Comparison of ENCODE assay signal across 9 mouse cellular contexts in the genomic region with DNA sequence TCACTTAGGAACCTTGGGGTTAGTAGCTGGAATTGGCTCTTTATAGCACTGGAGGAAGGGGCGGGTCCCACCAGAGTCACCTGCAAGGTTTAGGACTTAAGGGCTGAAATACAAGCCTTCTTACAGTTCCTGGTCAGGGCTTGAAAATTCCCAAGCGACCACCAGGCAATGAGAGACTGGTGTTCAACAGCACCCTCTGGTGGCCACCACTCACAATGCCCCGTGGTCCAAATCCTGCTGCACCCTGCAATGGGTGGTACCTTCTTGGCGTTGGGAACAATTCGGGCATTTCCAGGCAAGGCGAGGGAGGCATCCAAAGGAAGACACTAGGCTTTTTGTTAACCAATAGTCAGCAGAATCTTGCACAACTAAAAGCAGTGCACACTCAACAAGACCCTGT. TPM values are rescaled to one million over a fixed set of nuclear protein-coding genes. Genes with fewer than 3 reads are reported as not detected.
DNase-seq lines count a peak whose midpoint lies in the region; TF ChIP-seq lines count a peak whose summit lies in the region.
"Had no signal": no experiment of that assay in that cellular context is flagged by ENCODE, and none has a peak within 500 bp of the region (broad histone marks: within the 10 kb centered on the region; RNA-seq: fewer than 3 reads in every experiment).

No protein-coding gene starts in this region.

- TF ChIP-seq CTCF in heart, adult 2 months (IDR thresholded peaks at IDR 0.05): peak; percentile 86
- TF ChIP-seq CTCF in thymus, adult 2 months (IDR thresholded peaks at IDR 0.05; ENCODE audit: borderline replicate concordance, control insufficient read depth, extremely low read depth, insufficient read depth, low read length, poor library complexity): peak; percentile 85

- no peak for TF ChIP-seq EP300 in heart, adult 2 months (IDR thresholded peaks at IDR 0.05; ENCODE audit: insufficient read depth, low read depth, low read length)

- peak; percentile 45 to 61 for DNase-seq in heart, adult 2 months
- DNase-seq in heart, embryonic 10.5 days (ENCODE audit: low spot score): no peak
- DNase-seq in thymus, adult 2 months: peak; percentile 54
- DNase-seq in thymus, adult 18-20 months: no peak
- DNase-seq in embryo, embryonic 11 days: peak; percentile 22
- peak; percentile 50 for DNase-seq in mesoderm, embryonic 11.5 days (ENCODE audit: low read depth, low spot score)
- no peak for DNase-seq in layer of hippocampus, adult 9-11 months
- DNase-seq in gastrocnemius, postnatal 4 days (ENCODE audit: low spot score in 2 of 2): no peak

- WGBS in heart, adult 2 months: 52% methylated on average over 6 of the region's 6 CpGs
- WGBS in heart, embryonic 10.5 days: 40% methylated on average over 6 of the region's 6 CpGs
- WGBS in thymus, adult 2 months: 64% methylated on average over 6 of the region's 6 CpGs

- intact Hi-C loops in heart, adult 2 months (cut with DNase I): no loop called here

- H3K79me2 ChIP-seq in heart, adult 2 months (replicated peaks; ENCODE audit: control insufficient read depth, insufficient read depth, low read length): no peaks in the 10 kb centered on the region

- no peaks in the 10 kb centered on the region for H3K9me3 ChIP-seq in heart, embryonic 10.5 days
- H3K9me3 ChIP-seq: embryonic facial prominence, embryonic 13.5 days had no signal

- H3K4me1 ChIP-seq in heart, adult 2 months (ENCODE audit: control insufficient read depth, insufficient read depth, low read length): no peaks in the 10 kb centered on the region
- H3K4me1 ChIP-seq in heart, embryonic 10.5 days: peaks cover 13% of the 10 kb centered on the region
- H3K4me1 ChIP-seq in thymus, adult 2 months (replicated peaks; ENCODE audit: control insufficient read depth, insufficient read depth, low read length): no peaks in the 10 kb centered on the region
- H3K4me1 ChIP-seq: embryonic facial prominence, embryonic 13.5 days had no signal

- TF ChIP-seq POLR2A in heart, adult 2 months (IDR thresholded peaks at IDR 0.05; ENCODE audit: insufficient read depth, low read depth, low read length): no peak
- no peak for TF ChIP-seq POLR2A in thymus, adult 2 months (IDR thresholded peaks at IDR 0.05; ENCODE audit: control insufficient read depth, extremely low read depth, insufficient read depth, low read length, poor library complexity)

- H3K36me3 ChIP-seq in heart, adult 2 months (ENCODE audit: control insufficient read depth, insufficient read depth, low read length): no peaks in the 10 kb centered on the region
- H3K36me3 ChIP-seq in heart, embryonic 10.5 days: peaks cover 26% of the 10 kb centered on the region
- H3K36me3 ChIP-seq in thymus, adult 2 months (ENCODE audit: control insufficient read depth, insufficient read depth, low read length): no peaks in the 10 kb centered on the region

- no peak overlapping the region for H3K4me3 ChIP-seq in heart, adult 2 months
- H3K4me3 ChIP-seq in heart, embryonic 10.5 days: no peak overlapping the region
- no peak overlapping the region for H3K4me3 ChIP-seq in thymus, adult 2 months (ENCODE audit: control insufficient read depth, insufficient read depth, low read length)
- H3K4me3 ChIP-seq: embryonic facial prominence, embryonic 13.5 days had no signal

- no peak overlapping the region for H3K27ac ChIP-seq in heart, adult 2 months
- no peak overlapping the region for H3K27ac ChIP-seq in heart, embryonic 10.5 days
- H3K27ac ChIP-seq in thymus, adult 2 months (ENCODE audit: control insufficient read depth, insufficient read depth, low read length): no peak overlapping the region
- H3K27ac ChIP-seq: embryonic facial prominence, embryonic 13.5 days had no signal

- H3K9ac ChIP-seq in heart, adult 2 months (ENCODE audit: low read depth, low read length): no peak overlapping the region
- H3K9ac ChIP-seq: embryonic facial prominence, embryonic 13.5 days had no signal

- no peaks in the 10 kb centered on the region for H3K27me3 ChIP-seq in heart, adult 2 months (ENCODE audit: control insufficient read depth, insufficient read depth, low read length)
- H3K27me3 ChIP-seq in heart, embryonic 10.5 days (ENCODE audit: insufficient read depth, poor library complexity, severe bottlenecking): peaks cover 17% of the 10 kb centered on the region; the same call in 1 of the 2 replicates
- H3K27me3 ChIP-seq in thymus, adult 2 months (ENCODE audit: control insufficient read depth, insufficient read depth, low read length): no peaks in the 10 kb centered on the region

RNA-seq across cellular contexts. Expression of a gene that starts 30.4 kb away (rescaled TPM):
- 1 to 10 TPM; 9.3 TPM for total RNA-seq in heart, adult 2 months (2021)
- 12.5 and 12.7 TPM in 2 replicates for polyA plus RNA-seq in heart, adult 2 months (2012; rRNA removed)
- polyA plus RNA-seq in heart, embryonic 10.5 days (2016; fragmentation: Nextera tagmentation; extraction: Ambion mirVana): 20.1 and 32.4 TPM in 2 replicates
- 23.3 and 25.3 TPM in 2 replicates for polyA plus RNA-seq in thymus, adult 2 months (2012; rRNA removed)
- 1 to 10 TPM; 9.5 to 9.9 TPM for total RNA-seq in gastrocnemius, postnatal 4 days (2021)

RNA-seq across cellular contexts. Expression of a gene that starts 41.8 kb away (rescaled TPM):
- total RNA-seq in heart, adult 2 months (2021): 10 to 100 TPM; 21.6 to 22.5 TPM
- 19.3 and 20.1 TPM in 2 replicates for polyA plus RNA-seq in heart, adult 2 months (2012; rRNA removed)
- 15.3 and 18.2 TPM in 2 replicates for polyA plus RNA-seq in heart, embryonic 10.5 days (2016; fragmentation: Nextera tagmentation; extraction: Ambion mirVana)
- 48.3 and 80.5 TPM in 2 replicates for polyA plus RNA-seq in thymus, adult 2 months (2012; rRNA removed)
- 10 to 100 TPM; 29.4 to 30.0 TPM for total RNA-seq in gastrocnemius, postnatal 4 days (2021)

Comparison
In these comparisons a context has a peak if more than half of its experiments do, and no peak if none do; other contexts are left out.
1. DNase-seq: peak in heart, adult 2 months (2 of 2), thymus, adult 2 months (single experiment), embryo, embryonic 11 days (single experiment) and mesoderm, embryonic 11.5 days (single experiment); none in heart, embryonic 10.5 days (single experiment), thymus, adult 18-20 months (0 of 2), layer of hippocampus, adult 9-11 months (single experiment) and gastrocnemius, postnatal 4 days (0 of 2).